Mouse (Mus musculus) layer of hippocampus, postnatal 10 days (tissue): Measurements from ENCODE around the gene Zfp692. TPM values are rescaled to one million over a fixed set of nuclear protein-coding genes. Genes with fewer than 3 reads are reported as not detected.

Experiments
- DNase-seq, 2 experiments: peaks; one replicate each; pipeline ENCODE4 v3.0.0; 2021; ENCODE audit warnings: low spot score in 2 of 2
- total RNA-seq, 2 experiments: library from RNA; stranded (reverse); gene quantifications; 2 replicates each; pipeline ENCODE4 v1.2.3; 2021

Gene Zfp692
- total RNA-seq, 2 experiments from 2014 or later = 17.7 to 23.5 TPM

DNA sequence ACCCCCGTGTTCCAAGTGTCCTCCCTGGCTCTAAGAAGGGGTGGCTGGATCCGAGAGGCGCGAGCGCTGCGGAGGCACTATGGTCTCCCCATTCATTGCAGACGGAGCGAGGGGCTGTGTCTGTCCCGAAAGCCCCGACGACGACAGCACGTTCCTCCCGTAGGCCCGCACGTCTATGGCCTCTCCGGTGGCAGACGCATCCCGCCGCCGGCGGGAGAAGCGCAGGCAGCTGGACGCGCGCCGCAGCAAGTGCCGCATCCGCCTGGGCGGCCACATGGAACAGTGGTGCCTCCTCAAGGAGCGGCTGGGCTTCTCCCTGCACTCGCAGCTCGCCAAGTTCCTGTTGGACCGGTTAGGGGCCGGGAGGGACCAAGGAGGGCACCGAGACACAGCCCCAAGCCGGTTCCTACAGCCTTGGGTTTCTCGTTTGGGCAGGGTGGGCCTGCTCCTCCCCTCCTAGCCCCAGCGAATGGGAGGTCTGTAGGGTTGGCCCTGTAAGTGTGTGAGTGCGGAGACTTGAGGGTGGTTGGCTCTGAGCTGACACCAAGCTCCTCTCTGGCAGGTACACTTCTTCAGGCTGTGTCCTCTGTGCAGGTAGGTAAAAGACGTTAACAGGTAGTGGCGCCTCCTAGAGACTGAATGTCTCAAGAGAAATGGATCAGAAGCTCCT, 677 bp downstream of the Zfp692 start:
- peak; percentile 51 to 68 for DNase-seq

DNA sequence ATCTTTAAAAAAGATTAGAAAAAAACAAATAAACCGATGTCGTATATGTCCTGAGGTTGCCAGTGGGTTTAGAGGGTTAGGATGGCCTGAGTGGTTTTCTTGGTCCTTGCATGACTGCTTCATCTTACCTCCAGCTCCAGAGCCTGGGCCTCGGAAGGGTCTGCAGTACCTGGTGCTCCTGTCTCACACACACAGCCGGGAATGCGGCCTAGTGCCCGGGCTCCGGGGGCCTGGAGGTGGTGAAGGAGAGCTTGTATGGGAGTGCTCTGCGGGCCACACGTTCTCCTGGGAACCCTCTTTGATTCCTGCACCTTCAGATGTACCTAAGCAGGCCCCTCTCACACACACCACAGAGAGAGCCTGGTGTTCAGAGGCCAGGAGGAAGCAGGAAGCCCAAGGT, 1.8 kb downstream of the Zfp692 start:
- DNase-seq = no peak

DNA sequence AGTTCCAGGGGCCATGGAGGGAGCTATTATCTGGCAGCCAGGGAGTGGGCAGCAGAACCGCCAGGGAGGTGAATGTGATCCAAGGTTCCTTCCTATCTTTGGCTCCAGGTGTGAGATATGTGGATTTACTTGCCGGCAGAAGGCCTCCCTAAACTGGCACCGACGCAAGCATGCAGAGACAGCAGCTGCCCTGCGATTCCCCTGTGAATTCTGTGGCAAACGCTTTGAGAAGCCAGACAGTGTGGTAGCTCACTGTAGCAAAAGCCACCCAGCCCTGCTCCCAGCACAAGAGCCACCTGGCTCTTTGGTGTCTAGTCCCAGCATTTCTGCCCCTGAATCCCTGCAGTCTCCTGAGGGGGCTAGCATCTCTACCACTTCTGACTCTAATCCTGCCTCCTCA, 7.2 kb downstream of the Zfp692 start:
- peak; percentile 29 to 31 for DNase-seq

DNA sequence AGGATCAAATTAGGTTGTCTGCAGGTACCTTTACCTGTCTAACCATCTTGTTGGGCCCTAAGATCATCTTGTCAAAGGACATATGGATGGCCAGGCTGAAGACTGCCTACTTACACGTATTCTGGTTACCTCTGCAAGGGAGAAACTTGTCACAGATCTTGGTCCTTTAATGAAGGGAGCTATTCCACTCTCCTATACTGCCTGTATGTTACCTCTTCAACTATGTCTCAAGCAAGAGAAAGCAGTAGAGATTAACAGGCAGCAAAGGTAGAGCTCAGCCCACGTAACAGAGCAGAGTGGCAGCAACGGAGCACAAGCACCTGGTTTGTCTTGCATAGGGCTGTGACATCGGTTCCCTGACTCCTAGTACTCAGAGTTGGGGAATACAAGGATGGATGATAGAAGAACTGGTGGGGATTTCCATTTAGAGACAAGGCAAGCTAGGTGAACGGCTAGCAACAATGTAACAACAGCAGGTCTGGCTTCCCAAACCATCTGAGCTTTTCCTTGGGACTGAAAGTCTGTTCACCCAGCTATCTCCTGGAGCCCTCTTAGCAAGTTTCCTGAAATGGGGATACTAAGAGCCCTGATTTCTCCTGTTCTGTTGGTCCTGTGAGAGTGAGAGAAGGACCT, 8.8 kb downstream of the Zfp692 start:
- no peak for DNase-seq

DNA sequence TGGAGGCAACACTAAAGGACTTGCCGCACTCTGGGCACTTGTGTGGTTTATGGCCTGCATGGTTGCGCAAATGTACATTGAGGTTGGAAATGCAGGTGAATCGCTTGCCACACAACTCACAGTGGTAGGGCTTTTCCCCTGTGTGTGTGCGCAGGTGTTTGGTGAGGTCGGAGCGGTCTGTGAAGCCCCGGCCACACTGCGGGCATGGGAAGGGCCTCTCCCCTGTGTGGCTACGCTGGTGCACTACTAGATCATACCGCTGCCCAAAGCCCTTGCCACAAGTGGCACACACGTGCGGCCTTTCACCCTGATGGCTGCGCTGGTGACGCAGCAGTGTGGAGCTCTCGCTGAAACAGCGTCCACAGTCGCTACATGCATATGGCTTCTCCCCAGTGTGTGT, 9.5 kb downstream of the Zfp692 start:
- no peak for DNase-seq

DNA sequence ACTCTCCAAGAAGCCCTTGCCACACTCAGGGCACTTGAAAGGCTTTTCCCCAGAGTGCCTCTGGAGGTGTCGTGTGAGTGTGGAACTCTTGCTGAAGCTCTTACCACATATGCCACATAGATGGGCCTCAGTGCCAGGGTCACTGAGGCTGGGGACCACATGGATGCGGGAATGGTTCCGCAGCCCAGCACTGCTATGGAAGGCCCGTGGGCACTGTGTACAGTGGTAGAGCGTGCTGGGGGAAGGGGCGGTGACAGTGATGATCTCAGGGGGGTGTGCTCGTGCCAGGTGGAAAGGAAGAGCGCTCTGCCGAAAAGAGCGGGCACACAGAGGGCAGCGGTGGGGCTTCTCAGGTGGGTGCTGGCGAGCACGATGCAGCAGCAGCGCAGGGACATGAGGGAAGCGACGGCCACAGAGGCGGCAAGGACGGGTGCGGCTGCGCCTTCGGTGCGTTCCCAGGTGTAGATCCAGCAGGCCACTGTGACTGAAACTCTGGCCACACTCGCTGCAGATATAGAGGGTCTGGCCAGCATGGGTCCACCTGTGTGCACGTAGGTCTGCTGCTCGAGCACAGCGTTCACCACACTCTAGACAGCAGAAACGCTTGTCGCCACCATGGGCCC, 10.0 kb downstream of the Zfp692 start:
- DNase-seq = no peak

DNA sequence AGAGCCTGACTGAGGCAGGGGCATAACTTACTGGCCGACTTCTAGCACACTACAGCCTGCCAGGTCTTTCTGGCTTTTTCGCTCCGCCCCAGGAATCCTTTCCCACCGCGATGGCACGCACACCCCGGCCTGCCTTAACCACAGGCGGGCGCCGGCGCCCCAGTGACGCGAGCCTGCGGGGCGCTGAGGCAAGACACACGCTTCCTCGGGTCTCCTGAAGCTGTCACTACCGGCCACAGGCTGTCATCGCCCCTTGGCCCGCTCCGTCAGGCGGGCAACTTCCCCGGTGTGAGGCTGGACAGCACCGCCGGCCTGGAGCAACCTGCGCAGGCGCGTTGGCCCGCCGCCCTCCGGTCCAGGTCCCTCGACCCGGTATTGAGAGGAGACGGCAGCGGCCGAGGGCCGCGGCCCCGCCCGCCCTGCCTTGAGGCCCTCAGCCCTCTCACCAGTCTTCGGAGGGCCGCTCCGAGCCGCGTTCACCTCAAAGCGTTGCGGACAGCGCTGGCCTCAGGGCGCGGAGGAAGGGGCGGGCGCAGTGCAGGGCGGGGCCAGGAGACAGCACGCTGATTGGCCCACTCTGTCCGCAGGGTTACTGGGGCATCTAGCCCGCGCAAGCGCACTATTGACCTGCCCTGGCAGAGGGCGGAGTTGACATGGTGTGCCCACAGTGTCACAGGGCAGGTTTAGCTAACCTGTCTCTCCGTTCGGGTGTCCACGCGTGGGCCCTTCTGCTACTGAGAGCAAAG, 16.1 kb downstream of the Zfp692 start:
- peak; percentile 96 to 97 for DNase-seq

DNA sequence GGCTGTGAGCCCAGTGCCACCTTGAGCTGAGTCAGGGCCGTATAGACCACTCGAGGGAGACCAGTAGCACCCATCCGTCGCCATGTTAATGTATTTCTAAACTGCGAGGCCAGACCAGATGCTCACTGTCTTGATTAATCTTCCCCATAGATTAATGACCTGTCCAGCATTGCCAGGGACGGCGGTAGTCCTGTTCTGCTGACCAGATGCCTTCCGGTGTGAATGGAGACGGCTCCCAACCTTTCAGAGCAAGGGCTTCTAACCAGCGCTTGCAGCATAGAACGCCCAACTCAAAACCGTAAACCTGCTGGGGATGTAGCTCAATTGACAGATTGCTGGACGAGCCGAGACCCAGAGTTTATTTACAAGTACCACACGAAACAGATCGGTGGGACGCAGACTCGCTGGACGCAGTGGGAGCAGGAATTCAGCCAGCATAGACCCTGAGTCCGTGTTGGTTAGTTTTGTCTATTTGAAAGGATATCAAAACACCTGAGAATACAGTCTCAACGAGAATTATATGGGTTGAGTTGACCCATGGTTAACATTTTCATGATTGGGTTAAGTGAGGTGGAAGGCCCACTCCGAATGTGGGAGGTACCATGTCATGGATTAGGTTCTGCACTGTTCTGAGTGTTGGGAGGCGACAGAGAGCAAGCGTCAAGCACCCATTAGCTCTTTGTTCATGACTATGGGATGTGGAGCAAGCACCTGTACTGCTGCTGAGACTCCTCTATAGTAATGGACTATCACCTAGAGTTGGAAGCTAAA, 16.9 kb downstream of the Zfp692 start:
- no peak for DNase-seq

DNA sequence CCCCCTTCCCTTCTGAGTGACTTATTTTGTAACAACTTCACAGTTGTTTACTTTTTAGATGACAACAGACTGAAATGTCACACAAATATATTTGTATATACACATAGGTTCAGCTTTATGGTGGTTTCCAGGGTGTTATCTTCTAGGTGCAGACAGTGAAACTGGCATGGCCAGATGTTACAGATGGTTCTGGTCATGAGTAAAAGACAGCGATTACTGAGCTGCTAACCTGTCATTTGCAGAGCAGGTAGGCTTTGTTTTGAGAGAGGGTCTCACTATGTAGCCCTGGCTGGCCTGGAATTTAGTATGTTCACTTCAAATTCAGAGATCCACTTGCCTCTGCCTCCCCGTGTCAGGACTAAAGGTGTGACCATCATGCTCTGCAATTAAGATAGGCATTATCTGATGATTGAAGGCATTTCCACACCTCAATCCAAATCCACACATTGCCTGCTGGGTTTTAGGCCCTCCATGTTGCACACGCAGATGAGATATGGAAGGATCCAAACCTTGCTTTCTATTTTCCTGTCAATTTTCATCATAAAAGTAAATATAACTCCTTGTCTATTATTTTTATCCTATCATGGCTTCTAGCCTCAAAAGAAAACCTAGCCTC, 17.9 kb downstream of the Zfp692 start:
- no peak for DNase-seq

DNA sequence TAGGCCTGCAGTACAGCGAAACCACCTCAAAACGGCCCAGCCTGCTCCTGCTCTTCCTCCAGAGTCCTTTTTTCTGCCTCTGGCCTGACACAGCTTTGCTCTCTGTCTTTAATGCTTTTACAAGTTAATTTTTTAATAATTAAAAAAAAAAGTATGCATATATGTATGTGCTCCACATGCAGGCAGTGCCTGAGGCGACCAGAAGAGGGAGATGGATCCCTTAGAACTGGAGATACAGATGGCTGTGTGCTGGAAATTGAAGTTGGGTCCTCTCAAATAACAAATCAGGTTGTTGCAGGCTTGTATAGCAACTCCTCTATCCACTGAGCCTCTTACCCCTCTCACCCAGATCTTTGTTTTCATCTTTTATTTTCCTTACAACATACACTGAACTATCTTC, 19.9 kb downstream of the Zfp692 start:
- DNase-seq = no peak

DNA sequence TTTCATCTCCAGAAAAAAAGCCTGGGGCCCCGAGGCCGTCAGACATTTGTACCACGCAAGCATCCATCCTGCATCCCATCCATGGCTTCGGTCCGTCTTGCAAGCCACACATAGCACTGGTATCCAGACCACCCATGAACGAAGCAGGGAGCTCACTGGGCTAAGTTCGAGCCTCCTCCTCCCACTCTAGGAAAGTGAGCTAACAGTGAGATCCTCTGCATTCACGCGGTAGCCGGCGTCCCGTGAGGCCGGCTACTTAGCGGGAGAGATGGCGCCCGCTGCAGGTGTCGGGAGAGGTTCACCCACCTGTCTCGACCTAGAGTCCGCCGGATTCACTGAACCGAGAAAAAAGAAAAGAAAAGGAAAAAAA, 23.0 kb downstream of the Zfp692 start:
- no peak for DNase-seq

DNA sequence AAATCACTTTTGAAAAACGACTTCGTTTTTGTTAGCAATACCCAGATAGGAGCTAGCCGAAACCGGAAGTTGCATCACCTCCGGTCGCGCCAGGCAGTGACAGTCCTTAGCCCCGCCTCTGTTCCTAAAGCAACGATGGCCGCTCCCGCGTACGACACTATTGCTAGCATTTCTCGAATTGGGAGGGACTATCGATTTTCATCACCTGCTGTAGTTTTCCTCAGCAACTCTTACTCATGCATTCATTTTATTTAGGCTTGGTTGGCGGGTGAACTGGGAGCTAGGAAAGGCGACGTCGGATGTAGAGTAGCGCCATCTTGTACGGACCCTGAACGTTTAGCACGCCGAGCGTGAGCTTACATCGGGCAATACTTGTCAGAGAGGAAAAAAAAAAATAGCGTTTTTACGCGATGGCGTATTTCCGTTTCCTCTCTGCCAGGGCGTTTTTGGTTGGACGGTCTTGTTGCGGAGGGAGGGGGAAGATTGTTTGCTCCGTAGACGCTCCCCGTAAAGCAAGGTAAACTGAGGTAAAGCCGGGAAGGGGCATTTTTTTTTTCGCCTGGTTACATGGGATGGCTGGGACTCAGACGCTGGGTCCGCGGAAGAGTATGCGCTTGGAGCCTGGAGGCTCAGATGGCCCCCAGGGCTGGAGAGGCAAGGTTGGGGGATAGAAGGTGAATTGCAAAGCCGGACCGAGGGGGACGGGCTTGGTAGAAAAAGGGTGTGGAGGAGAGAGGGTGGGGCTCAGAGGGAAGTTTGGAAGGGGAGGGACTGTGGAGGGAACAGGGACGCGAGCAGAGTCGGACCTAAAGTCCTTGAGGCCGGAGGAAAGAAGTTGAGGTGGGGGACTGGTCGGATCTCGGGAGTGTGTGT, 23.6 kb downstream of the Zfp692 start, which contains the start of the genes Zfp672 and Sh3bp5l:
Gene Zfp672, minus strand, starts transcription at position 64 of the 873 bp plus-strand sequence.
Gene Sh3bp5l, plus strand, starts transcription at position 449 of the 873 bp plus-strand sequence.
- peak; percentile 89 for DNase-seq

DNA sequence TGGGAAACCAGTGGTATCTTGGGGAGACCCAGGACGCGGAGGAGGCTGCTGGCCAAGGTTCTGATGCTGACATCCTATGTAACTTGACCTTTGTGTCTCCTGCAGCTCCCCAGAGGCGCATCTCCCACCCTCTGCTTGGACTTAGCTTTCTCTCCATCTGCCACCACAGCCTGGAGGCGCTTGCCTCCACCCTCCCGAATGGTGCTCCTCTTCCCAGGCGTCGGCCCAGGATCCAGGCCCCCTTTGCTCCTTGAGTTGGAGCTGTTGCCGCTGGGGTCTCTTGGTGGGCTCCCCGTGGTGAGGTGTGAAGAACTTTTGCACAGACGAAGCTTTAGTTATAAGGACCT, 24.3 kb downstream of the Zfp692 start:
- DNase-seq = no peak

DNA sequence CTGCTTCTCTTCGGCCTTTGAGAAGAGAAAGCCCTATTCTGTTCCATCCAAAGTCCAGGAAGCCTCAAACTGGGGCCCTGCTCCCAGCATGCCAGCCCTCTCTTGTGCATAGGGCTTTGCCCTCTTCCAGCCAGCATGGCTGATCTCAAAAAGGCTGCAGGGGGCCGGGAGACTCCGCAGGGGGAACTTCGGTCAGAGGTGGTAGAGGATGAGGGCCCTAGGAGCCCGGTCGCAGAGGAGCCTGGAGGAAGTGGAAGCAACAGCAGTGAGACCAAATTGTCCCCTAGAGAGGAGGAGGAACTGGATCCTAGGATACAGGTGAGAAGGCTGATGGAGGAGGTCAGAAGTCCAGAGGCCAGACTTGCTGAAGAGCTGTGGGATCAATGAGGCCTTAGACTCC, 24.7 kb downstream of the Zfp692 start:
- DNase-seq = no peak

DNA sequence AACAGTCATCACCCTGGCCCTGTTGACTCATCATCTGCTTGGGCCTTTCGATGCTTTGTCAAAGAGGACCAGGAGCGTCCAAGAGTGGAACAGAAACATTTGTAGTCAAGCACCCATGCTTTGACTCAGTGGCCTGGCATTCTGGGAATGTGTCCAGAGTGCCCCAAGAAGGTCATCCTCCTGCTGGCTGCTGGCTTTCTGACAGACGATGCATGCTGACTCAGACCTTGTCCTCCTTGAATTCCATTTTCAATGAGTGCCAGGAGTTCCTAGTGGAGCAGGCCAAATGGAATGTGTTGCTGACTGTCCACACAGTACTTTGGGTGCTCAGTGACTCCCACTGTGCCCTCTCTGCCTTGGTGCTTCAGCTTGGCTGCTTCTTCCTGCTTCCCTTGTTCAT, 27.9 kb downstream of the Zfp692 start:
- no peak for DNase-seq

DNA sequence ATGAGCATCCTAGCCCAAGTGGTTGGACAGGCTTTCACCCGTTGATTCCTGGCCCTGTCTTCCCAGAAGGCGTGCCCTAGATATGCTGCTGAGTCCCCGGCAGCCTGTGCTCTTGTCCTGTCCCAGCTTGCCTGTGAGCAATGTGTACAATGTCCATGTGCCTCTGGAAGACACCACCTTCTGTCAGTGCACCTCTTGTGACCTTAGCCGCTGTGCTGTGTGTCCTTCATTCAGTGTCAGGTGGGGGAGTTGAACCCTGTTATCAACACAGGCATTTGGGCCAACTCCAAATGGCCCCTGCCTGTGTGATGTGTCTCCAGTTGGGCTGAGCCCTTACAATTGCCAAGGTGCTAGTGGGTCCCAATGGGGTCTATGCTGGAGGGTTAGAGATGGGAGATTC, 39.9 kb downstream of the Zfp692 start:
- DNase-seq = no peak

DNA sequence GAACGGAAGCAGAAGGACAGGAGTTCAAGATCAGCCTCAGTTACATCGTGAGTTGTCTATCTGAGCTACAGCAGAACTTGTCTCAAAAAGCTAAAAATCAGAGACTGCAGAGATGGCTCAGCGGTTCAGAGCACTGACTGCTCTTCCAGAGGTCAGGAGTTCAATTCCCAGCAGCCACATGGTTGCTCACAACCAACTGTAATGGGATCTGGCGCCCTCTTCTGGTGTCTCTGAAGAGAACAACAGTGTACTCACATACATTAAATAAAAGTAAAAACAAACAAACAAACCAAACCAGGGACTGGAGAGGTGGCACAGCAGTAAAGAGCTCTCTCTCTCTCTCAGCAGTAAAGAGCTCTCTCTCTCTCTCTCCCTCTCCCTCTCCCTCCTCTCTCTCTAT, 43.8 kb downstream of the Zfp692 start:
- DNase-seq = no peak

DNA sequence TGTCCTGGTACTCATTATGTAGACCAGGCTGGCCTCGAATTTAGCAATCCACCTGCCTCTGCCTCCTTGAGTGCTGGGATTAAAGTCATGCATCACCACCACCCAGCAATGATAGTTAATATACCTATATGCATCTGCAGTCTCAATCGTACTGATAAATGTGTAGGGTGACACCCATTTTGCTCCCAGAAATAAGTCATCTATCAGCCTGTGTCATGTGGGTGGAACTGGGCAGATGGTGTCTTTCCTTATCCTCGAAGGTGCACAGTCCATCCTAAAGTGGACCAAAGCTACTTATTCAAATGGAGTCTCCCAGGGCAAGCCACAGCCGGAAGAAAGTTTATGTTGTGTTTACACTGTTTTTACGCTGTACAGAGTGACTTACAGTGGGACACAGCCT, 44.3 kb downstream of the Zfp692 start:
- DNase-seq = no peak

DNA sequence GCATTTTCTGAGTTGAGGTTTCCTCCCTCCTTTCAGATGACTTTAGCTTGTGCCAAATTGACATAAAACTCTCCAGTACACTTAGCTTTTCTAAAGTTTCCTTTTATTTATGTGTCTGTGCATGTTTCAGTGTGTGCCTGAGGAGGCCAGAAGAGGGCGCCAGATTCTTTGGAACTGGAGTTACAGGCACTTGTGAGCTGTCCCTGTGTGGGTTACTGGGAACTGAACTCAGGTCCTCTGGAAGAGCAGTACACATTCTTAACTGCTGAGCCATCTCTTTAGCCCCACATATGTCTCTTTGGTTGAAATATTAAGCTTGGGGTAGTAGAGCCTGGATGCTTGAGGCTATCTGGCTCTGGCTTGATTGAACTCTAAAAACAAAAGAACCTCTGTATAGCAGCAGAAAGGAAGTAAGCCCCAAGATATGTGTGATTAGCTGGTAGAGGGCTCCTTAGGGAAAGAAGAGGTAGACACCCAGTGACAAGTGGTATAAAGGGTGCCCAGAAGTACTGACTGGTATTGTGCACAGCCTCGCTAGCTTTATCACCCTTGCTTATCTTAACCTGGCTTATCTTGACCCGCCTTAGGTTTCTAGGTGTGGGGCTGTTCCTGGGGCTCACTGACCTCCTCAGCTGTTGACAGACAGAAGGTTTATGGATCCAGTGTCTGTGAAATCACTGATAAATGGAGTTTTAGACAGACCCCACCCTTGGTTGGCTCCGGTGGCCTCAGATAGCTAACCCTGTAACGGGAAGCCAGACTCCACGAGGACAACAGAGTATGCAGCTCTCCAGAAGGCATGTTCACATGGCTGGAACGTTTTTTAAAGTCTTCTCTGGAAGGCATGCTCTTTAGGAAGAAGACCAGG, 46.0 kb downstream of the Zfp692 start:
- DNase-seq = no peak
